In genomic region chr19:61096776-61097175, GRCm38 (mm10) we compare ENCODE assay signal across 19 mouse cellular contexts. TPM values are rescaled to one million over a fixed set of nuclear protein-coding genes. Genes with fewer than 3 reads are reported as not detected.
DNase-seq lines count a peak whose midpoint lies in the region.
"Had no signal": no experiment of that assay in that cellular context is flagged by ENCODE, and none has a peak within 500 bp of the region (broad histone marks: within the 10 kb centered on the region; RNA-seq: fewer than 3 reads in every experiment).

No protein-coding gene starts in this region.

- peak; percentile 44 to 80 for DNase-seq in adrenal gland, adult (ENCODE audit: inconsistent age in 2 of 2, low spot score in 1 of 2)
- DNase-seq in adrenal gland, postnatal 4 days (ENCODE audit: low spot score in 2 of 2): no peak
- DNase-seq in adrenal gland, adult 2 months: peak; percentile 61
- DNase-seq in adrenal gland, postnatal 14 days: no peak
- peak; percentile 49 for DNase-seq in adrenal gland, adult 8-10 months
- DNase-seq in adrenal gland, adult 18-20 months (ENCODE audit: low spot score in 2 of 2): no peak
- DNase-seq in adrenal gland, postnatal 36 days: peak; percentile 19 to 20
- no peak for DNase-seq in adrenal gland, postnatal 25 days
- DNase-seq: adrenal gland, postnatal 10 days; cerebellum, adult 11 months; cerebellum, adult 11-12 months; cerebellum, adult 18-20 months; cerebellum, adult 2 months; cerebellum, adult 8-10 months; cerebellum, adult 9-10 months; cerebellum, adult 9-11 months; cerebellum, postnatal 10 days; cerebellum, postnatal 14 days; cerebellum, postnatal 25 days had no signal

RNA-seq across cellular contexts. Expression of gene Zfp950, which starts 43.9 kb away (rescaled TPM):
- total RNA-seq in adrenal gland, postnatal 4 days (2021): 10 to 100 TPM; 34.1 to 44.4 TPM
- 10 to 100 TPM; 33.4 to 39.3 TPM for total RNA-seq in adrenal gland, adult 2 months (2021)
- 2.0 and 2.4 TPM in 2 replicates for polyA plus RNA-seq in adrenal gland, adult 2 months (2012; rRNA removed)
- total RNA-seq in adrenal gland, postnatal 14 days (2021): 25.2 and 26.7 TPM in 2 replicates
- 100 to 1,000 TPM in 1 of 4 experiments, 10 to 100 TPM in 3; 52.7 to 114 (median 73.4) TPM for total RNA-seq in adrenal gland, adult 8-10 months (2022)
- total RNA-seq in adrenal gland, adult 18-20 months (2021): 10 to 100 TPM; 37.7 to 43.6 TPM
- total RNA-seq in adrenal gland, postnatal 36 days (2021): 10 to 100 TPM; 40.2 to 41.2 TPM
- 42.2 and 50.5 TPM in 2 replicates for total RNA-seq in adrenal gland, postnatal 25 days (2021)

Comparison
In these comparisons a context has a peak if more than half of its experiments do, and no peak if none do; other contexts are left out.
1. DNase-seq: peak in adrenal gland, adult (2 of 2), adrenal gland, adult 2 months (single experiment), adrenal gland, adult 8-10 months (single experiment) and adrenal gland, postnatal 36 days (2 of 2); none in adrenal gland, postnatal 4 days (0 of 2), adrenal gland, postnatal 14 days (single experiment), adrenal gland, adult 18-20 months (0 of 2) and adrenal gland, postnatal 25 days (single experiment).